Mouse (Mus musculus): ENCODE results near the gene Lnpk. TPM values are rescaled to one million over a fixed set of nuclear protein-coding genes. Genes with fewer than 3 reads are reported as not detected.

Lnpk gene
- 55.9 and 62.8 TPM in 2 replicates for polyA plus RNA-seq (2014; fragmentation: Nextera tagmentation; extraction: Ambion mirVana)

GRCm38 (mm10) chr2:74578843-74579489, at the start of gene Lnpk:
Gene Lnpk, minus strand, starts transcription at chr2:74579435.
- Histone ChIP-seq H3K36me3 (ENCODE audit: control insufficient read depth, insufficient read depth, low read length) (no peaks in the 10 kb centered on the region), H3K4me3 (ENCODE audit: low read depth, low read length) (peak within 1 kb of the TSS; percentile 96), H3K27ac (ENCODE audit: low read depth, low read length) (peak within 1 kb of the TSS; percentile 82), H3K9me3 (ENCODE audit: control insufficient read depth, low read length) (no peaks in the 10 kb centered on the region), H3K27me3 (ENCODE audit: control insufficient read depth, insufficient read depth, low read length) (no peaks in the 10 kb centered on the region), H3K4me2 (replicated peaks; ENCODE audit: low read depth, low read length) (peak within 1 kb of the TSS; percentile 79), H3K9ac (ENCODE audit: low read depth, low read length) (peak within 1 kb of the TSS; percentile 96), H3K4me1 (replicated peaks; ENCODE audit: control insufficient read depth, insufficient read depth, low read length) (no peaks in the 10 kb centered on the region)
- WGBS = 1% methylated on average over 34 of the region's 34 CpGs
- DNase-seq (ENCODE audit: low spot score) = peak; percentile 92
- ATAC-seq (ENCODE audit: low FRiP score) = peak; percentile 99

- Histone ChIP-seq H3K4me1 (replicated peaks; ENCODE audit: control insufficient read depth, insufficient read depth, low read length) (no peaks in the 10 kb centered on the region), H3K36me3 (ENCODE audit: control insufficient read depth, insufficient read depth, low read length) (no peaks in the 10 kb centered on the region), H3K27ac (ENCODE audit: low read depth, low read length) (no peak overlapping the region), H3K4me2 (replicated peaks; ENCODE audit: low read depth, low read length) (no peak overlapping the region), H3K9me3 (ENCODE audit: control insufficient read depth, low read length) (no peaks in the 10 kb centered on the region), H3K27me3 (ENCODE audit: control insufficient read depth, insufficient read depth, low read length) (no peaks in the 10 kb centered on the region), H3K4me3 (ENCODE audit: low read depth, low read length) (no peak overlapping the region), H3K9ac (ENCODE audit: low read depth, low read length) (no peak overlapping the region)
- WGBS = 91% methylated on average over 10 of the region's 10 CpGs
- DNase-seq (ENCODE audit: low spot score) = no peak
- no peak for ATAC-seq (ENCODE audit: low FRiP score)
These were observed 41.1 kb upstream of the Lnpk start for GRCm38 (mm10) chr2:74620368-74620767.

GRCm38 (mm10) chr2:74619676-74620246, 40.5 kb upstream of the Lnpk start:
- 84% methylated on average over 3 of the region's 3 CpGs for WGBS
- no peak overlapping the region for H3K9ac ChIP-seq (ENCODE audit: low read depth, low read length)
- H3K4me3 ChIP-seq (ENCODE audit: low read depth, low read length) = no peak overlapping the region
- no peak for DNase-seq (ENCODE audit: low spot score)
- no peak for ATAC-seq (ENCODE audit: low FRiP score)
- H3K4me1 ChIP-seq (replicated peaks; ENCODE audit: control insufficient read depth, insufficient read depth, low read length) = no peaks in the 10 kb centered on the region
- no peaks in the 10 kb centered on the region for H3K9me3 ChIP-seq (ENCODE audit: control insufficient read depth, low read length)
- no peaks in the 10 kb centered on the region for H3K36me3 ChIP-seq (ENCODE audit: control insufficient read depth, insufficient read depth, low read length)
- H3K27ac ChIP-seq (ENCODE audit: low read depth, low read length) = no peak overlapping the region
- H3K4me2 ChIP-seq (replicated peaks; ENCODE audit: low read depth, low read length) = no peak overlapping the region
- H3K27me3 ChIP-seq (ENCODE audit: control insufficient read depth, insufficient read depth, low read length) = no peaks in the 10 kb centered on the region

GRCm38 (mm10) chr2:74617706-74618105, 38.5 kb upstream of the Lnpk start:
- DNase-seq (ENCODE audit: low spot score) (no peak), ATAC-seq (ENCODE audit: low FRiP score) (no peak)
- Histone ChIP-seq H3K4me1 (replicated peaks; ENCODE audit: control insufficient read depth, insufficient read depth, low read length) (no peaks in the 10 kb centered on the region), H3K27me3 (ENCODE audit: control insufficient read depth, insufficient read depth, low read length) (no peaks in the 10 kb centered on the region), H3K4me2 (replicated peaks; ENCODE audit: low read depth, low read length) (no peak overlapping the region), H3K4me3 (ENCODE audit: low read depth, low read length) (no peak overlapping the region), H3K9ac (ENCODE audit: low read depth, low read length) (no peak overlapping the region), H3K36me3 (ENCODE audit: control insufficient read depth, insufficient read depth, low read length) (no peaks in the 10 kb centered on the region), H3K27ac (ENCODE audit: low read depth, low read length) (no peak overlapping the region), H3K9me3 (ENCODE audit: control insufficient read depth, low read length) (no peaks in the 10 kb centered on the region)
- 91% methylated on average over 9 of the region's 9 CpGs for WGBS

GRCm38 (mm10) chr2:74611406-74611805, 32.2 kb upstream of the Lnpk start:
- 81% methylated on average over 4 of the region's 4 CpGs for WGBS
- Histone ChIP-seq H3K9me3 (ENCODE audit: control insufficient read depth, low read length) (no peaks in the 10 kb centered on the region), H3K4me2 (replicated peaks; ENCODE audit: low read depth, low read length) (no peak overlapping the region), H3K27ac (ENCODE audit: low read depth, low read length) (no peak overlapping the region), H3K9ac (ENCODE audit: low read depth, low read length) (no peak overlapping the region), H3K4me1 (replicated peaks; ENCODE audit: control insufficient read depth, insufficient read depth, low read length) (no peaks in the 10 kb centered on the region), H3K4me3 (ENCODE audit: low read depth, low read length) (no peak overlapping the region), H3K27me3 (ENCODE audit: control insufficient read depth, insufficient read depth, low read length) (no peaks in the 10 kb centered on the region), H3K36me3 (ENCODE audit: control insufficient read depth, insufficient read depth, low read length) (no peaks in the 10 kb centered on the region)
- DNase-seq (ENCODE audit: low spot score) = no peak
- ATAC-seq (ENCODE audit: low FRiP score) = no peak

GRCm38 (mm10) chr2:74609350-74609749, 30.1 kb upstream of the Lnpk start:
- ATAC-seq (ENCODE audit: low FRiP score) = no peak

GRCm38 (mm10) chr2:74606087-74606760, 27.0 kb upstream of the Lnpk start:
- WGBS = 85% methylated on average over 5 of the region's 5 CpGs
- Histone ChIP-seq H3K9me3 (ENCODE audit: control insufficient read depth, low read length) (no peaks in the 10 kb centered on the region), H3K9ac (ENCODE audit: low read depth, low read length) (no peak overlapping the region), H3K4me3 (ENCODE audit: low read depth, low read length) (no peak overlapping the region), H3K27ac (ENCODE audit: low read depth, low read length) (no peak overlapping the region), H3K27me3 (ENCODE audit: control insufficient read depth, insufficient read depth, low read length) (0 out of 2 replicates have a peak, but pooled peaks cover 2% of the 10 kb centered on the region), H3K4me1 (replicated peaks; ENCODE audit: control insufficient read depth, insufficient read depth, low read length) (no peaks in the 10 kb centered on the region), H3K36me3 (ENCODE audit: control insufficient read depth, insufficient read depth, low read length) (no peaks in the 10 kb centered on the region), H3K4me2 (replicated peaks; ENCODE audit: low read depth, low read length) (no peak overlapping the region)
- ATAC-seq (ENCODE audit: low FRiP score) (no peak), DNase-seq (ENCODE audit: low spot score) (no peak)

More at GRCm38 (mm10) chr2:74609350-74609749, 30.1 kb upstream of the Lnpk start:
- H3K36me3 ChIP-seq (ENCODE audit: control insufficient read depth, insufficient read depth, low read length) = no peaks in the 10 kb centered on the region
- H3K9ac ChIP-seq (ENCODE audit: low read depth, low read length) = no peak overlapping the region
- H3K4me1 ChIP-seq (replicated peaks; ENCODE audit: control insufficient read depth, insufficient read depth, low read length) = no peaks in the 10 kb centered on the region
- 0 out of 2 replicates have a peak, but pooled peaks cover 2% of the 10 kb centered on the region for H3K27me3 ChIP-seq (ENCODE audit: control insufficient read depth, insufficient read depth, low read length)
- no peak overlapping the region for H3K27ac ChIP-seq (ENCODE audit: low read depth, low read length)
- H3K9me3 ChIP-seq (ENCODE audit: control insufficient read depth, low read length) = no peaks in the 10 kb centered on the region
- DNase-seq (ENCODE audit: low spot score) = no peak
- H3K4me2 ChIP-seq (replicated peaks; ENCODE audit: low read depth, low read length) = no peak overlapping the region
- H3K4me3 ChIP-seq (ENCODE audit: low read depth, low read length) = no peak overlapping the region

GRCm38 (mm10) chr2:74604011-74604410, 24.8 kb upstream of the Lnpk start:
- Histone ChIP-seq H3K4me3 (ENCODE audit: low read depth, low read length) (no peak overlapping the region), H3K27me3 (ENCODE audit: control insufficient read depth, insufficient read depth, low read length) (0 out of 2 replicates have a peak, but pooled peaks cover 2% of the 10 kb centered on the region), H3K4me2 (replicated peaks; ENCODE audit: low read depth, low read length) (no peak overlapping the region), H3K27ac (ENCODE audit: low read depth, low read length) (no peak overlapping the region), H3K9me3 (ENCODE audit: control insufficient read depth, low read length) (no peaks in the 10 kb centered on the region), H3K9ac (ENCODE audit: low read depth, low read length) (no peak overlapping the region), H3K4me1 (replicated peaks; ENCODE audit: control insufficient read depth, insufficient read depth, low read length) (no peaks in the 10 kb centered on the region), H3K36me3 (ENCODE audit: control insufficient read depth, insufficient read depth, low read length) (no peaks in the 10 kb centered on the region)
- ATAC-seq (ENCODE audit: low FRiP score) = no peak
- DNase-seq (ENCODE audit: low spot score) = peak; percentile 10
- WGBS = 26% methylated on average over 3 of the region's 3 CpGs
